Mouse (Mus musculus) activated CD4-positive, CD25-positive, alpha-beta regulatory T cell, adult 4 months (primary cell): ENCODE measurements around the gene 1600002K03Rik. TPM values are rescaled to one million over a fixed set of nuclear protein-coding genes. Genes with fewer than 3 reads are reported as not detected.
"Not testable (repeated sequence)": the region's sequence is repeated elsewhere in the genome, so short reads cannot be mapped to it uniquely, and the experiment has no call there.

Source experiments
- ATAC-seq: one replicate; pipeline ENCODE4 v1.8.0; 2017
- polyA plus RNA-seq, 2 experiments: library from polyadenylated mRNA; unstranded; fragments of 100-300 nt; shearing (Covaris generic); gene quantifications; one replicate each; pipeline ENCODE4 v1.2.1; 2017

1600002K03Rik gene
- polyA plus RNA-seq, 2 experiments from 2014 or later, result 18.0 to 22.7 TPM

DNA sequence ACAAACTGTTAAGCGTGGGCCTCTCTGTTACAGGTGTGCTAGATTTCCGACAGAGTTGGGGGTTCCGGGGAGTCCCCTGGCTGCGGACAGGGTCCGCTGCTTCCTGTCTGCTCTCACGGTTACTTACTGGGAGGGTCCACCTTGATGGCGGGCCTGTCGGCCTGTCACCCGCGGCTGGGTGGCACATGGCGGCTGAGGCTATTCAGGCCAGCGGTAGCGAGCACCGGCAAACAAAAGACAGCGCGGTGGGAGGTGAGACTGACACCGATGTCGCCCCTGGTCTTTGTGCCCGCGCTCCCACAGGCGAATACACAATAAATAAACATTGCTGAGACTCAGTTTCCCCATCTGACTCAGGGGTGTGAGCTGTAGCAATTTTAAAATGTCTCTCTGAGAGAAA is 17.3 kb downstream of the 1600002K03Rik start:
- ATAC-seq, result no peak

DNA sequence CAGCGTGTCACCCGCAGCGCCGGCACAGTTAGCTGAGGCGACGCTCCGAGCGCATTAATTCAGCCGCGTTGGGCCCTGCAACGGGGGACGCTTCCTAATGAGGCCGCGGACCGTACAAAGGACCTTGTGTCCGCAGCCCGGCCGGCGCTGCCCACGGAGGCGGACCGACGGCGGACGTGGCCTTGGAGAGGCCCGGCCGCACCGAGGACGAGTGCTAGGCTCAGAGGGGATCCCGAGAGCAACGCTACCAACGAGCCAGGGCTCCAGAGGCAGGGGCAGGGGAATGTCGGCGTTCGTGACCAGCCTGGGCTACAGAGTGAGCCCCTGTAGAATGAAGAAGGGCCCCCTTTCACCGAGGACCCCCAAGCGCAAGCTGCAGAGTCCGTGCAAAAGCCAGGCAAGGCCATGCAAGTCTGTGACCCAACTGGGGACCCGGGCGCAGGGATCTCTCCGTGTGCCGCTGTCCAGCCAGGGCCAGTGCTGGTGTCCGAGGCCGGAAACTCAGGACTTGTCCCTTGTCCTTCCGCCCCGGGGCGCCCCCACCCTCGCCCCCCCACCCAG is 17.8 kb downstream of the 1600002K03Rik start:
- ATAC-seq, result no peak

- no peak for ATAC-seq
Observed at GRCm38 (mm10) chr10:80193976-80194375, 21.2 kb downstream of the 1600002K03Rik start.

DNA sequence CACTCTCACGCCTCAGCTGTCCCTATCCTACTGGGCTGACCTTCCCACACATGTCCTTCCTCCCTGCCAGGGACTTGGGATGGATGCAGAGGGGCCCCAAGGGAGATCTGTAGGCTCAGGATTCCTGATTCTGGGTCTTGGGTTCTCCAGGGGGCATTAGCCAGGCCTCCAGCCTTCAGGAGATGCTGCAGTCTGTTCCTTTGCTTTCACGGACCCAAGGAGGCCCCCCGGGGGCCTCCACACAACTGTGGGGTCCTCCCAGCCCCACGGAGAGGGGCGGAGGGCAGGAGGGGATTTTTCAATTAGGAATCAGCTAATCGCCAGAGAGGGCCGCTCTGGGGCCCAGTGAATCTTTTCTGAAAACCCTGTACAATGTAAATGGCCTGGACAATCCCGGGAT is 21.7 kb downstream of the 1600002K03Rik start:
- no peak for ATAC-seq

- ATAC-seq, result no peak
Observed at GRCm38 (mm10) chr10:80196167-80196566, 23.4 kb downstream of the 1600002K03Rik start.

GRCm38 (mm10) chr10:80196778-80197581 is 24.2 kb downstream of the 1600002K03Rik start:
- no peak for ATAC-seq

DNA sequence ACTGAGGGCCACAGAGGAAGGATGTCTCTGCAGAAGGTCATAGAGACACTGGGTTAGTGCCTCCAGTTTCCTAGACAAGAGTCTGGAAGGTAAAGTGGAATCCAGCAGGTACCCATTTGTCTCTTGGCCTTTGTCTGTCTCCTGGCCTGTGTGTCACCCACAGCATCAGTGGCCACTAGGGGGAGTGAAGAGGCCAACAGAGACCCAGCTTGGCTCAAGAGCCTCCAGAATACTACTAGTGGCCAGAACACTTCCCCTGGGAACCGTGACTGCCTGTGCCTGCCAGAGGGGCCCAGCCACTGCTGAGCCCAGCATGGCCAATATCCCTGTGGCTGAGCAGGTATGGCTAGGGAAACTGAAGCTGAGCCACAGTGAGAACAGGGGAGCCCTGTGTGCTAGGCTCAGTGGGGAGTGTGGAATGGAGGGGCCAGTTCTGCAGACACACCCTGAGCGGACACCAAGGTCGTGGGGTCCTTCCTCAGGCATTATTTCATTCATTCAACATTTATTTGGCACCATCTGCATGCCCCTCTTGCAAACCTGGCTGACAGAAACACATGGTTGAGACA is 26.8 kb downstream of the 1600002K03Rik start:
- peak; percentile 75 for ATAC-seq

GRCm38 (mm10) chr10:80200485-80200884 is 27.7 kb downstream of the 1600002K03Rik start:
- no peak for ATAC-seq

DNA sequence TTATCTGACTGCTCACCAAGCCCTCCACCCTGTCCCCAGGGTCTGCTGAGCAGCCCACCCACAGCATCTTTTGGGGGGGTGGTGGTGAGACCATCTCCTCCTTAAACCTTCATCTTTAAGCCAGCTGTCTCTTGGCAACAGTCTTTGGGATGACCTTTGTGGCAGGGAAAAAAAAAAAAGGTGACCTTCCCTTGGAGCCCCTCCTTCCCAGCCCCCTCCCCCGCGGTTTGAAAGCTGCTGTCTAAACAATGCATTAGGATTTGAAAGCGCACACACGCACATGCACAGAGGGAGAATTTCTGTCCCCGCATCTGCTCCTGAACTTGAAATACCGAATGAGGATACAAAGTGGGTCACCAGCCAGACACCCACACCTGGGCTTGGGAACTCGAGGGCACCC is 31.3 kb downstream of the 1600002K03Rik start:
- ATAC-seq, result no peak

DNA sequence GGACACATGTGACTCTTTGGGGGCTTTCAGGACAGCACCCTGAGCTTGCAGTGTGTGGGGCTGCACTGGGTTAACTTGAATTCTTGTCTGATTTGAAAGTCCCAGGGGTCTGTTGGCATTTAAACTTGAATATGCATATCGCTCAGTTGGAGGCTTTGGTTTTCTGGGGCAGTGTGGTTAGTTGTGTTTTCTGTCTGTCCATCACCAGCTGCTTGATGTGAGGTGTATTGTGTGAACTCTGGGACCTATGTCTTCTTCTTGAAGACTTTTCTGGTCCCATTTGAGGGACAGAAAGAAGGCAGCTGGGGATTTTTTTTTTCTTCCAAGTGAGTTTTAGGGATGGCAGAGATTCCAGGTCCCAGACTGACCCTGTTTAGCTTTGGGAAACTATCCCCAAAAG is 34.5 kb downstream of the 1600002K03Rik start:
- no peak for ATAC-seq

- no peak for ATAC-seq
Observed at GRCm38 (mm10) chr10:80207676-80208075, 34.9 kb downstream of the 1600002K03Rik start.

- no peak for ATAC-seq
Observed at GRCm38 (mm10) chr10:80208248-80208647, 35.5 kb downstream of the 1600002K03Rik start.

DNA sequence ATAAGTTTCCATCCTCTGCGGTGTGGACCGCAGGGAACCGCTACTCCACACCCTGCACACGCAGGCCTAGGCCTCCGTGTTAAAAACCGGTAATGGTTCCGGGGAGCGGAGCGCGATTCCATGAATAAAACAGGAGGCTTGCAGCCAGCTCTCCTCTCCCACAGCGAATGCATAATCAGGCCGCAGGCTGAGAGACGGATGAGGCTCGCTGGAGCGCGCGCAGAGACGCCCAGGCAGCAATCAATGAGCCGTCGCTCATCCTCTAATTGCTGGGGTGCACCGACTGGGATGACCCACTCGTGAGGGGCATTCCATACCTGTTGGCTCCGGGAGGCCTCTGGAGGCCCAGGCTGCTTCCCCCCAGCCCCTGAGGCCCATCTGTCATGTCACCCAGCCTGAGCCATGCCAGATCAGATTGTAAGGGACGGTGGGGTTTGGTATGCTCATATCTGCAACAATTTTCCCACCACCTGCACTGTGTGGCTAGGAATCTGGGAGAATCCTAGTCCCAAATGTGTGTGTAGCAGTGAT is 36.2 kb downstream of the 1600002K03Rik start:
- ATAC-seq, result no peak

DNA sequence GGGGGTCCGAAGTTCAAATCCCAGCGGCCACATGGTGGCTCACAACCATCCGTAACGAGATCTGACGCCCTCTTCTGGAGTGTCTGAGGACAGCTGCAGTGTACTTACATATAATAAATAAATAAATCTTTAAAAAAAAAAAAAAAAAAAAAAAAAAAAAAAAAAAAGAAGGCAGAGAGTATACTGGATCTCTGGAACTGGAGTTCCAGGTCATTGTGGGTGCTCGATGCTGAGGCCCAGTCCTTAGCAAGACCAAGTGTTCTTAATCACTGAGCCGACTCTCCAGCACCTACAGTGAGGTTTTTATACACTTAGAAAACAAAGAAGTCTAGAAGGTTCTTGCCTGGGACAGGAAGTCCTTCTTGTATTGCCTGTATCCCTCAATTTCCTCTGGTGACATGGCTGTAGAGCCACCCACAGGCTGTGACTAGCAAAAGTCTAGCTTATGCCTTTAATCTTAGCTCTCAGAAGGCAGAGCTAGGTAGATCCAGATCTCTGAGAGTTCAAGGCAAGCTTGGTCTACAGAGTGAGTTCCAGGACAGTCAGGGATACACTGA is 38.9 kb downstream of the 1600002K03Rik start:
- ATAC-seq, result not testable (repeated sequence)

DNA sequence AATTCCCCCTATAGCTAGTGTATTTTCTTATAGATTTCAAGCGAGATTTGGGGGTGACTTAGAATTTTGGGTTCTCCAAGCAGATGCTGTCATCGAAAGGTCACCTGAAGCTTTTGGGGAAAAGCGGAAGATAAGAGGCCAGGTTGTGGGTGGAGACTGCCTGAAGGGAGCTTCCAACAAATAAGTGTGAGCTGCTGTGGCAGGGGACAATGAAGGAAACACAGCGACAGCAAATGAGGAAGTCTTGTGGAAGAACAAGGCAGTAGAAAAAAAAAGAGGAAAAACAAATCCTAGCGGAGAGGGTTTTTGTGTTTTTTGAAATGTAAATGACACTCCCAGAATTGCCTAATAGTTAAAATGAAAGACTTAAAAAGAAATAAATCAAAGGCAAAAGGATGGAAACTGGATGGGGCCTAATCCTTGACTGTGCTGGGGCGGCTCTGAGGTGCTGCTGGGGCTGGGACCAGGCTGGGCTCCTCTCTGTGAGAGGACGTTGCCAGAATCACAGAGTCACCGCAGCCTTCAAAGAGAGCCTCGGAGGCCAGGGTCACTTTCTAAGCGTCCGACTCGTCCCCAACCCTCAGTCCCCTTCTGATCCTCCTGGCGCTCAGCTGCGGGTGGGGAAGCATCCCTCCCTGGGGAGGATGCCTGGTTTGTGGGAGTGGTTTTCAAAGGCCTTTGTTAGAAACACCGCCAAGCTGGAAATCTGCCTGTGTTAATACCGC is 42.5 kb downstream of the 1600002K03Rik start:
- no peak for ATAC-seq

- ATAC-seq, result no peak
Observed at GRCm38 (mm10) chr10:80220676-80221075, 47.9 kb downstream of the 1600002K03Rik start.

DNA sequence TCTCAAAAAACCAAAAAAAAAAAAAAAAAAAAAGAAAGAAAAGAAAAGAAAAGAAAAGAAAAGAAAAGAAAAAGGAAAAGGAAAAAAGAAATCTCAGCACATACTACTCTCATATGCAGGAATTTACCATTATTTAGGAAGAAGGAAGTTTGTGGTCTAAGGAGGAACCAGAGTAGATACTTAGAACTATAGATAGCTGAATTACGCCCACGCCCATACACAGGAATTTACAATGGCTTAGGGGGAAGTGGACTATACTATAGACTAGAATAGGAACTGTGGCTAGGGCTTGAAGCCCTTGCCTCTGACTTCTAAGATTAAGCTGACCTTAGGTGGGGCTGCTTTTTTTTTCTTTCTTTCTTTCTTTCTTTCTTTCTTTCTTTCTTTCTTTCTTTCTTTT is 50.4 kb downstream of the 1600002K03Rik start:
- not testable (repeated sequence) for ATAC-seq

Other genes starting within 250 kb of the 1600002K03Rik start
- 1 to 10 TPM; 2.1 to 2.5 TPM for gene Arid3a, start 245.9 kb upstream of the 1600002K03Rik start, polyA plus RNA-seq
- 10 to 100 TPM; 63.9 to 70.0 TPM for gene Wdr18, start 212.8 kb upstream of the 1600002K03Rik start, polyA plus RNA-seq
- not detected for gene Grin3b, start 202.2 kb upstream of the 1600002K03Rik start, polyA plus RNA-seq
- 1 to 10 TPM; 1.9 to 3.8 TPM for gene Tmem259, start 188.6 kb upstream of the 1600002K03Rik start, polyA plus RNA-seq
- gene Cnn2, start 184.4 kb upstream of the 1600002K03Rik start, polyA plus RNA-seq, result 100 to 1,000 TPM; 828 to 877 TPM
- gene Abca7, start 176.4 kb upstream of the 1600002K03Rik start, polyA plus RNA-seq, result 10 to 100 TPM; 13.2 to 17.0 TPM
- gene Arhgap45, start 156.3 kb upstream of the 1600002K03Rik start, polyA plus RNA-seq, result 100 to 1,000 TPM; 196 to 326 TPM
- gene Polr2e, start 133.1 kb upstream of the 1600002K03Rik start, polyA plus RNA-seq, result 100 to 1,000 TPM; 174 to 175 TPM
- gene Gpx4, start 125.8 kb upstream of the 1600002K03Rik start, polyA plus RNA-seq, result 100 to 1,000 TPM; 346 to 370 TPM
- gene Sbno2, start 67.4 kb upstream of the 1600002K03Rik start, polyA plus RNA-seq, result 10 to 100 TPM; 26.8 to 32.5 TPM
- 10 to 100 TPM; 22.1 to 25.4 TPM for gene Stk11, start 57.1 kb upstream of the 1600002K03Rik start, polyA plus RNA-seq
- 100 to 1,000 TPM; 338 to 428 TPM for gene Atp5d, start 34.3 kb upstream of the 1600002K03Rik start, polyA plus RNA-seq
- gene Cbarp, start 32.1 kb upstream of the 1600002K03Rik start, polyA plus RNA-seq, result under 1 TPM; 0.74 to 0.96 TPM
- 1 to 10 TPM; 7.3 to 9.2 TPM for gene Midn, start 24.7 kb upstream of the 1600002K03Rik start, polyA plus RNA-seq
- gene Cirbp, start 7.0 kb upstream of the 1600002K03Rik start, polyA plus RNA-seq, result 100 to 1,000 TPM; 132 to 177 TPM
- not detected for gene Efna2, start 6.5 kb downstream of the 1600002K03Rik start, polyA plus RNA-seq
- 10 to 100 TPM; 59.5 to 75.7 TPM for gene Mum1, start 53.5 kb downstream of the 1600002K03Rik start, polyA plus RNA-seq
- 100 to 1,000 TPM; 205 to 250 TPM for gene Ndufs7, start 76.2 kb downstream of the 1600002K03Rik start, polyA plus RNA-seq
- gene Gamt, start 88.1 kb downstream of the 1600002K03Rik start, polyA plus RNA-seq, result under 1 TPM in 1 of 2 experiments, not detected in 1; 0.34 TPM
- gene Dazap1, start 88.5 kb downstream of the 1600002K03Rik start, polyA plus RNA-seq, result 10 to 100 TPM; 15.4 to 19.6 TPM
- 1,000 to 10,000 TPM; 1,256 to 1,612 TPM for gene Rps15, start 119.5 kb downstream of the 1600002K03Rik start, polyA plus RNA-seq
- gene Apc2, start 123.0 kb downstream of the 1600002K03Rik start, polyA plus RNA-seq, result under 1 TPM in 1 of 2 experiments, not detected in 1; 0.82 TPM
- 10 to 100 TPM; 44.0 to 54.5 TPM for gene 2310011J03Rik, start 147.6 kb downstream of the 1600002K03Rik start, polyA plus RNA-seq
- 10 to 100 TPM in 1 of 2 experiments, 1 to 10 TPM in 1; 6.7 to 11.9 TPM for gene Pcsk4, start 156.6 kb downstream of the 1600002K03Rik start, polyA plus RNA-seq
- gene Reep6, start 157.0 kb downstream of the 1600002K03Rik start, polyA plus RNA-seq, result not detected
- not detected for gene Adamtsl5, start 175.5 kb downstream of the 1600002K03Rik start, polyA plus RNA-seq
- gene Plk5, start 183.5 kb downstream of the 1600002K03Rik start, polyA plus RNA-seq, result not detected
- gene Mex3d, start 214.7 kb downstream of the 1600002K03Rik start, polyA plus RNA-seq, result 1 to 10 TPM in 1 of 2 experiments, under 1 TPM in 1; 0.62 to 1.2 TPM
- gene Mbd3, start 226.6 kb downstream of the 1600002K03Rik start, polyA plus RNA-seq, result 10 to 100 TPM; 23.6 to 32.0 TPM
- gene Uqcr11, start 233.9 kb downstream of the 1600002K03Rik start, polyA plus RNA-seq, result 100 to 1,000 TPM; 327 to 363 TPM